ENCODE assay signal across 13 mouse cellular contexts in the genomic region with DNA sequence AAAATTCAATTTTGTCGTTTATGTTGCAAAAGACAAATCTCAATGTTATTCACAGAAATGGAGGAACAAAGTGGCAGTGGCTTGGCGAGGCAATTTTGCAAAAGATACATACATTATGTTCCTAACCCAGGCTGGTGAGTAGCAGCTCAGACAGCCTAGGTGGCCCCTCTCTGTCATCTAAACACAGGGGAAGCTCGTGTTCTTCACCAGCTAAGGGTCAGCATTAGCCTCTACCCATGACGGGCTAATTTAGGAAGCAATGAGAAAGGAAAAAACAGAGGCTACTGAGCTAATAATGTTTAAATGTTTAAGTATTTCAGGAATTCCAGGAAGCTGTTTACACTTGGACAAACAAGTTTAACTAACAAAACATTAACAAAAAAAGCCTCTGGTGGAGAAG.
"Had no signal": no experiment of that assay in that cellular context is flagged by ENCODE, and none has a peak within 500 bp of the region (broad histone marks: within the 10 kb centered on the region; RNA-seq: fewer than 3 reads in every experiment).

No protein-coding gene starts in this region.

- H3K9ac ChIP-seq: lung, embryonic 14.5 days; midbrain, embryonic 12.5 days; midbrain, embryonic 15.5 days; neural tube, embryonic 12.5 days; stomach, embryonic 15.5 days had no signal

- H3K27ac ChIP-seq: midbrain, embryonic 10.5 days; midbrain, embryonic 12.5 days; midbrain, embryonic 15.5 days; neural tube, embryonic 12.5 days; stomach, embryonic 15.5 days; stomach, postnatal 0 days had no signal

- H3K4me2 ChIP-seq: lung, embryonic 14.5 days; midbrain, embryonic 12.5 days; midbrain, embryonic 15.5 days; neural tube, embryonic 12.5 days; stomach, embryonic 15.5 days had no signal

- H3K36me3 ChIP-seq: midbrain, embryonic 10.5 days; midbrain, embryonic 12.5 days; midbrain, embryonic 15.5 days; neural tube, embryonic 12.5 days; stomach, embryonic 15.5 days had no signal

- H3K27me3 ChIP-seq: midbrain, embryonic 12.5 days; midbrain, embryonic 15.5 days; neural tube, embryonic 12.5 days; stomach, embryonic 15.5 days had no signal

- H3K9me3 ChIP-seq: midbrain, embryonic 10.5 days; midbrain, embryonic 12.5 days; midbrain, embryonic 15.5 days; neural tube, embryonic 12.5 days; stomach, embryonic 15.5 days had no signal

- H3K4me3 ChIP-seq: midbrain, embryonic 10.5 days; midbrain, embryonic 12.5 days; midbrain, embryonic 15.5 days; neural tube, embryonic 12.5 days; stomach, embryonic 15.5 days had no signal

- DNase-seq: lung, embryonic 14.5 days; lung, postnatal 10 days; lung, postnatal 4 days; right cerebral cortex, postnatal 14 days; thymus, adult 2 months; thymus, postnatal 25 days; thymus, postnatal 4 days had no signal

- ATAC-seq: midbrain, embryonic 15.5 days had no signal

- H3K4me1 ChIP-seq: midbrain, embryonic 10.5 days; midbrain, embryonic 12.5 days; midbrain, embryonic 15.5 days; neural tube, embryonic 12.5 days; stomach, embryonic 15.5 days had no signal
